Mouse (Mus musculus) heart, postnatal 25 days (tissue): ENCODE measurements at regions not wholly inside any gene's neighbourhood (a gene's known extent, or its start where the extent isn't known, plus 50 kb on each side); places are given as distances from the start of the nearest gene placed in this dataset.

ENCODE experiments used
- DNase-seq: peaks from one replicate; pipeline ENCODE4 v3.0.0; 2022; ENCODE audit warnings: low spot score
- intact Hi-C: fragments of 180-260 bp; cut with DNase I; formaldehyde crosslinking; loops from one replicate; pipeline ENCODE4 v1.15.1; 2025

GRCm38 (mm10) chr1:18668901-18669300, 404.0 kb upstream of the Defb41 start:
- intact Hi-C loops, result no loop called here
- DNase-seq, result no peak

GRCm38 (mm10) chr1:18668265-18668664, 403.3 kb upstream of the Defb41 start:
- DNase-seq, result no peak
- intact Hi-C loops, result no loop called here

GRCm38 (mm10) chr1:18640858-18641257, 375.9 kb upstream of the Defb41 start:
- no peak for DNase-seq
- intact Hi-C loops, result no loop called here

- intact Hi-C loops, result no loop called here
- no peak for DNase-seq
These were observed 374.7 kb upstream of the Defb41 start for GRCm38 (mm10) chr1:18639460-18640300.

- no peak for DNase-seq
- intact Hi-C loops, result no loop called here
These were observed 372.4 kb upstream of the Defb41 start for GRCm38 (mm10) chr1:18637334-18637733.

- DNase-seq, result no peak
- intact Hi-C loops, result no loop called here
These were observed 345.3 kb upstream of the Defb41 start for GRCm38 (mm10) chr1:18610231-18610630.

GRCm38 (mm10) chr1:18599864-18600263, 334.9 kb upstream of the Defb41 start:
- intact Hi-C loops, result no loop called here
- DNase-seq, result no peak

- intact Hi-C loops, result no loop called here
- DNase-seq, result no peak
These were observed 334.0 kb upstream of the Defb41 start for GRCm38 (mm10) chr1:18598908-18599307.

GRCm38 (mm10) chr1:18583358-18584128, 318.6 kb upstream of the Defb41 start:
- intact Hi-C loops, result no loop called here

GRCm38 (mm10) chr1:18578625-18579024, 313.7 kb upstream of the Defb41 start:
- intact Hi-C loops, result no loop called here
- DNase-seq, result no peak

More at GRCm38 (mm10) chr1:18583358-18584128, 318.6 kb upstream of the Defb41 start:
- no peak for DNase-seq

GRCm38 (mm10) chr1:18567086-18567485, 302.1 kb upstream of the Defb41 start:
- no peak for DNase-seq
- intact Hi-C loops, result no loop called here

GRCm38 (mm10) chr1:18551211-18551610, 286.3 kb upstream of the Defb41 start:
- DNase-seq, result no peak
- intact Hi-C loops, result no loop called here

GRCm38 (mm10) chr1:18531702-18532101, 266.8 kb upstream of the Defb41 start:
- DNase-seq, result no peak
- intact Hi-C loops, result no loop called here

- no peak for DNase-seq
- intact Hi-C loops, result no loop called here
These were observed 259.5 kb upstream of the Defb41 start for GRCm38 (mm10) chr1:18524485-18524884.

GRCm38 (mm10) chr1:18522902-18523301, 258.0 kb upstream of the Defb41 start:
- DNase-seq, result no peak
- intact Hi-C loops, result no loop called here

GRCm38 (mm10) chr1:18512764-18513163, 247.8 kb upstream of the Defb41 start:
- DNase-seq, result no peak
- intact Hi-C loops, result no loop called here

GRCm38 (mm10) chr1:18498556-18498955, 233.6 kb upstream of the Defb41 start:
- intact Hi-C loops, result no loop called here
- DNase-seq, result no peak

- intact Hi-C loops, result no loop called here
- no peak for DNase-seq
These were observed 203.6 kb upstream of the Defb41 start for GRCm38 (mm10) chr1:18468496-18468895.

GRCm38 (mm10) chr1:18465303-18465829, 200.4 kb upstream of the Defb41 start:
- DNase-seq, result no peak
- intact Hi-C loops, result no loop called here

- intact Hi-C loops, result no loop called here
These were observed 198.3 kb upstream of the Defb41 start for GRCm38 (mm10) chr1:18463218-18463617.

GRCm38 (mm10) chr1:18416297-18416732, 151.4 kb upstream of the Defb41 start:
- no peak for DNase-seq
- intact Hi-C loops, result no loop called here

More at GRCm38 (mm10) chr1:18463218-18463617, 198.3 kb upstream of the Defb41 start:
- no peak for DNase-seq
